Mouse (Mus musculus) large intestine, adult 2 months (tissue): ENCODE data around the gene Slc38a6. TPM values are rescaled to one million over a fixed set of nuclear protein-coding genes. Genes with fewer than 3 reads are reported as not detected.

Source experiments
- DNase-seq: peaks from one replicate; pipeline ENCODE4 v3.0.0-alpha.2; 2012; ENCODE audit warnings: low read depth, low spot score
- WGBS: fragments of 180-500 bp; shearing (Covaris S2); methylation state at CpG from one replicate; pipeline ENCODE4 v1.1.7; 2018; 5-methylcytosine and 5-hydroxymethylcytosine counted together
- polyA plus RNA-seq: library from polyadenylated mRNA; depleted of rRNA; stranded (reverse); fragments of >200 nt; gene quantifications from 2 replicates; pipeline ENCODE4 v1.2.3, GENCODE M21; 2012

The Slc38a6 gene
- polyA plus RNA-seq, 1 experiment, result 4.2 TPM

DNA sequence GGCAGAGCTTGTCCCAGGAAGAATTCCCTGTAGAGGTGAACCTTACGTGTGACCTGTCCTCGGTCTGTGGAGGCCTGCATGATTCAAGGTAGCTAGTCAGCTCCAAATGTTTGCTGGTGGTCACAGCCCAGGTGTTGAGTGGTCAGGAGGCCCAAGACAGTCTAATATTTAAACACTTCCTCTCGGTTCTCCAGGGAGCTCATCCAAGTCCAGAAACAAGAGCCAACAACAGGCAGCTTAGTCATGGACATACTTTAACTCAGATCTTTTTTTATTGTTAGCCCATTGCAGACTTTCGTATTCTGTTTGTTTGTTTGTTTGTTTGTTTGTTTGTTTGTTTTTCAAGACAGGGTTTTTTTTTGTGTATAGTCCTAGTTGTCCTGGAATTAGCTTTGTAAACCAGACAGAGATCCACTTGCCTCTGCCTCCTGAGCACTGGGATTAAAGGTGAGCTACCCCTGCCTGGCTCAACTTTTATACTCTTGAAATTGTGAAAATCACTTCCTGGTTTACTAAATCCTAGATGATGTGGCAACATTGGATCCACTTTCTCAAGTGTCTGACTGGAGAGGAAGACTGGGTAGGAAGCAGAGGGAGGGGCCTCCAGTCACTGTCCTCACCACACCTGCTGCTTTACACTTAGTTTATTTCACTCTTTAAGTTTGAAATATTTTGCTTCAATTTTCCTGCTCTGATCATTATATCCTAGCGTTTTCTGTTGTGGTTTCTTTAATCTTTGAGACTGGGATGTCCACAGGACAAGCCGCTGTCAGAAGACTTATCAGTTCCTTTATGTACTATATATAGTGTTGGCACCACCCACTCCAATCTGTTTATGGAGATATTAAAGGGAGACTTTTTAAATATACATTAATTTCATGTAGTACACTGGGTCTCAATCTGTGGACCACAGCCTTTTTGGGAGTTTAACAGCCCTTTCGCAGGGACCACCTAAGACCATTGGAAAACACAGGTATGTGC lies 31.4 kb downstream of the Slc38a6 start:
- no peak for DNase-seq
- 83% methylated on average over 7 of the region's 7 CpGs for WGBS

DNA sequence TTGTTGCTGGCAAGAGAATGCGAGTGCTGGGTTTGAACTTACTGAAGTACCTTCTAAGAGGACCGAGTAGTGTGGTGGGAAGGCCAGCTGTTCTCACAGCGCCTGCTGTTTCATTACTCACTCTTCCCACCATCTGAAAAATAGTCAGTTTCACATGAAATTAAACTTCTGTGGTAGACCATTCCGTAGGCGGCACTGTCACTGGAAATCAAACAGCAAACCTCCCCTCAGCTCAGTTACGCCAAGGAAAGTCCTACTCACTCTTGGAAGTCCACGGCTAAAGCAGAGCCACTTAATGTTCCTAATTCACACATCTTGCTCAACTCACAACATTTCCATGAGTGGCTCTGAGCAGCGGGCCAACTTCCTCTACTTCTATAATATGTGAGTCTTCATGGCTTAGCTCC lies 37.6 kb downstream of the Slc38a6 start:
- 81% methylated on average over 8 of the region's 8 CpGs for WGBS
- DNase-seq, result no peak

DNA sequence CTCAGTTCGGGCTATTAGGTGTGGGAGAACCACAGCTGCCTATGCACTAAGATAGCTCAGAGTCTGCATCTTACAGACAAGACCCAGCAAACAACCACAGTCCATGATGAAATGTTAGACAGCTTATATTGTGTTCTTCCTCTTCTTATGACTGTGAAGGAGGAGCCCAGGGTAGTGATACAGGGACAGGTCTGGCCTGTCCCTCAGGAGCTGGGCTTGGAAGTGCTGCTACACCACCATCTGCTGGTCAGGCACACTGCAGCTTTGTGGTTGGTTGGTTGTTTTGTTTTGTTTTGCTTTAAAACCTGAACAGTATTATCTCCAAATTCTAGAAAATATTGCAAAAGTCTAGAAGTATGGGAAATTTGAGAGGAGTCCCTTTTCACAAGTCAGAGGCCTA lies 38.2 kb downstream of the Slc38a6 start:
- DNase-seq, result no peak
- 90% methylated on average over 1 of the region's 1 CpGs for WGBS

DNA sequence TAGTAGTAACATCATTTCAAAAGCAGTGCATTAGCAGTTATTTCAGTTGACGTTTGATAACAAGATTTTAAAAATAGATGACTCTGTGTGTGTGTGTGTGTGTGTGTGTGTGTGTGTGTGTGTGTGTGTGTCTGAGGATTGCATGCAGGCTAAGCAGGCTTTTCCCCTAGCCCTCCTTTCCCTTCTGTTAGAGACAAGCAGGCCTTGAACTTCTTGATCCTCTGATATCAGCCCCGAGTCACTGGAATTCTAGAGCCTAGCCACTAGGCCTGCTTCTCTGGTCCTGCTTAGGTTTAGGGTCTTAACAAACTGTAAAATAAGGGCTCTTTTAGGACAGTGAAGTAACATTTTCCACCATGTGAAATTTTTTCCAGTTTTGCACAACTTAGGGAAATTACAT lies 38.6 kb downstream of the Slc38a6 start:
- DNase-seq, result no peak
- 64% methylated on average over 2 of the region's 2 CpGs for WGBS

DNA sequence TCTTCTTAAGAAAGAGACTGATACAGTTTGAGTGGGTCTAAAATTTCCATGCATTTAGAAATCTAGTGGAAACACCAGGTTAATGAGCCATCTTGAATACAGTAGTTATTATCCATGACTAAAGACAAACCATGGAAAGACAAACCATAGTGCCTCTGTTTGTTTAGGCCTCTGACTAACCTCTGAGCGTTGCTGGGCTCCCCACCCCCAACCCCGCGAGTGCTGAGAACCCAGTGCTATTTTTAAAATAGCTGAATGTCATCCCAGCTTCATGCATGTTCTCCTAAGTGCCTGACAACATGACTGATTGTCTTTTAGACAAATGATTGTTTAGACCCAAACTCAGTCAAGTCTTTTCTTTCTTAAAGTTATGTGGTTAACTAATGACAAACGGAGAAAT lies 39.0 kb downstream of the Slc38a6 start:
- no peak for DNase-seq
- WGBS, result 44% methylated on average over 4 of the region's 4 CpGs

DNA sequence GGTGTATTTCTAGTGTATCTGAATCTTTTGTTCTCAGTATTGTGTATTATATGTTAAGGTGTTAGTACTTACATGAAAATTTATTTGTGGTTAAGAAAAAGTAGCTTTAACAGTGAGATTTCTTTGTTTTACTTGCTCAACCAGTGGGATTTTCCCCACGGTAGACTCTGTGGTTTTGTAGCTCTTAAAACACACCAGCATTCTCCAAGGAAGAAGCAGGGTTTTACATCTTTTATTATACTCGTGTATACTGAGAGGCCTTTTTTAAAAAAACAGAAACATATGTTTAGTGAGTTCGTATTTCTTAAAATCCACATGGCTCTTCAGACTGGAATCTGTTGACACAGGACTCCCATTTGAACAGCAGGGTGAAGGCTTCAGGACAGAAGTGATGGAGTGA lies 40.8 kb downstream of the Slc38a6 start:
- 81% methylated on average over 3 of the region's 3 CpGs for WGBS
- no peak for DNase-seq

DNA sequence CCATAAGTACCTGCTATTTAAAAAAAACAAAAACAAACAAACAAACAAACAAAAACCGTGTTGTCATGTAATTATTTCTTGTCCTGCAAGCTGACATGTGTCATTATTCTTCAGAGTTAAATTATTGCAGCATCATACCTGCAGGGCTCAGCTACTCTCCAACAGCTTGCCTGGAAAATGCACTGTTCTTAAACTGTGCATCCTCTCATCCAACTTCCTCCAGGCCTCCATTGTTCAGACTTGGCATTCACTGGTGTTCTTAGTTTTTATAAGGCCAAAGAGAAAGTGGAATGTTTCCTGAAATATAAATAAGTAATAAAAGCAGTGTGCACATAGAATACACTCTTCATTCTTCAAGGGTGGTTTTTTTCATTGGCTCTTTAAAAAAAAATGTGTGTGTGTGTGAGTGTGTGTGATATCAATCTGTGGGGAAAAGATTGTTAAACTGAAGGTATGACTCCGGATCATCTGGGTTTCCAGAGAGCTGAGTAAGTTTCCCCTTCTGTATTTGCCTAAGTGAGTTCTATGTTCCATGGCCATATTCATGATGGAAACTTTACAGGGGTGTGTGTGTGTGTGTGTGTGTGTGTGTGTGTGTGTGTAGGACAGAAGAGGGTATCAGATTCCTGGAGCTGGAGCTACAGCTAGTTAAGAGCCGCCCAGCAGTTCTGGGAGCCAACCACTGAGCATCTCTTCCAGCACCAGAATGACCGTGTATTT lies 42.0 kb downstream of the Slc38a6 start:
- no peak for DNase-seq
- 59% methylated on average over 4 of the region's 4 CpGs for WGBS

DNA sequence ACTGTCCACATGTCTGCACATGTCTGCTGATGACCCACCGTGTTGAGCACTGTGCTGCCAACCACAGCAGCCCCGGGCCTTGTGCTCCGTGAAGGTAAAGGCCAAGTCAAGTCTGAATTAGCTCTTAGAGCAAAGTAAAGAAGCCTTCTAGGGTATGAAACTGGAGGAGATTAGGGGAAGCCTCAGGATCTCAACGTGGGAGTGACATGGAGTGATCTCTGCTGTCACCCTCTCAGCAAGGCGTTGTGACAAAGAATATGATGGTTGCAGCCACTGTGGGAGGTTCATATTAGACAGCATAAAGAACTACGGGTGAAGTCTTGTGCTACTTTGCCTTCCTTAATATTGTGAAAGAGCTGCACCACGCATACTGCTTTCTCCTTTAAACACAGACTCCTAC lies 43.7 kb downstream of the Slc38a6 start:
- 92% methylated on average over 7 of the region's 7 CpGs for WGBS
- DNase-seq, result no peak

DNA sequence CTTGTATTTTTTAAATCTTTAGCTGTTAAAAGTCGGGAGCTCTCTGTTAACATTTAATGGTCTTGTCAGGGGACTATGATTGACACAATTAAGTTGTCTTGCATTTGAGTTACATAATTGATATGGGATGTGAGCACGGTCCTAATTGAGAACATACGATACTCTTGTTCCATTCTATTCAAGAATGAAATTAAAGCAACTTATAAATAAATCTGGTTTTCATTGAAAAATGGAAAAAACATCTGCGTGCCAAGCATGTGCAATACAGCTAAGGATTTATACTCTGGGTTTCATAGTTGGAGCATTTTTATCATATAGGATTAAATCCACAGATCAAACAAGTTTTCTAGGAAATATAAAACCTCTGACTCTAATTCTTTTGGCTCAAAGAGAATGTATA lies 46.1 kb downstream of the Slc38a6 start:
- WGBS, result 85% methylated on average over 4 of the region's 4 CpGs
- no peak for DNase-seq

DNA sequence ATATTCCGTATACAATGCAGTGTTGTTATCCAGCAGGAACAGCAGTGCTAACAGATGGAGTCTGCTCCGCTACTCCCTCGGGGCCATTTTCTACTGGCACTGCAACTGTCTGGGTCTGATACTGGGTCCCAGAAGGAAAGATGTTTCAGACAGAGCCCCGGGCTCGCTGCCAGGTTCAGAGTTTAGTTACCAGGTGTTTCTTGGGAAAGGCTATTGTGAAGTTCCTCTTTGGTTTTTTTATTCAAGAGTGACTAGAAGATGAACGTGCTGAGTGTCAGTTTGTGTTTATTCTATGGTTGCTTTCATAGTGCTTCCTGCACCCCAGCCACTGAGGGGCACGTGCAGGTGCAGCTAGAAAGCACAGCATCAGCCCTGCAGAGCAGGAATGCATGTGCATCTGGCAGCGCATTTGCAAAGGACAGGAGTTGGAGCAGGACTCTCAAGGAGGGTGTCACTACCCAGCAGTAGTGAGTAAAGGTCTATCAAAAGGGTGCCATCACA lies 47.5 kb downstream of the Slc38a6 start:
- WGBS, result 51% methylated on average over 8 of the region's 8 CpGs
- no peak for DNase-seq

DNA sequence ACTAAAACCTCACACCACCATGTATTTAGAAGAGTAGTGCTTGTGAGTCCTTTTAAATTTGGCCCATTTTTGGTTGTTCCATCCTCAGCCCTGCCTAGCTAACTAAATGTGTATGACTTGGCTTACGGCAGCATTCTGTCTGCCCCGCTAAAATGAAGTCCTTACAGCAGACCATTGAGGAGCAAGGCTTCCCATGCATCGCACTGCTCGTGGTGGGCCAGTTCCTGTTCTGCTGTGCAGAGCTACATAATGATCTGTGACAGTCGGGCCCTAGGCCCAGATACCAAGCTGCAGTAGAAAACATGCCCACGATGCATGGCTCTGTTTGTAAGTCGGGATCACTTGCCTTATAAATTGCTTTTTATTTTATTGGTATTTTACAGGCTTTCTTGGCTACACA lies 50.5 kb downstream of the Slc38a6 start:
- no peak for DNase-seq
- WGBS, result 82% methylated on average over 7 of the region's 7 CpGs

DNA sequence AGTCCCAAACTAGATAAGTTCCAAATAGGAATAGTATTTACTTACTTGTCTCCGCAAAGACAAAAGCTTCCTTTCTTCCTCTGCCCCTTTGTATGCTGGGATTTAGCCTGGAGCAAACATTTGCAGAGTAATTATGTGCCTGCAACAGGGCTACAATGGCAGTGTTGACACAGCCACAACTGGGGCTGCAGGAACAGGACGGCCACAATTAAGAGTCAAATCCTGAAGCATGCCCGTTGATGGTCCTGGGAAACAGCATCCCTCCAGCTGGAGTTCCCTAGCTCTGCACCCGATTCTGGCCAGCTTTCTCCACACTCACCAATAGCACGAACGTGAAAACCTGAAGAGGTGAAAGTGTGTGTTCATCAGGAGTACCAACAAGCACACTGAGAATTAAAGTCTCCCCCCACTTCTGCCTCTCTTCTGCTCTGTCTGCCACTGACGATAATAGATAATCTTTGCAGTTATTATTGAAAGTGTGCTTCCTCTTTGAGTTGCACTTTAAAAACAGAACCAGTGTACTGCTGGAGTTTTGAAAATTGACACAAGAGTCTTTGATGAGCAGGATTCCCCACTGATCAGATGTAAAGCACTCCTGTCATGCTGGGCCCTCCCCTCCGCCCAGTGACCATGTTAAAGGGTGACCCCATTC lies 54.2 kb downstream of the Slc38a6 start:
- 30% methylated on average over 8 of the region's 8 CpGs for WGBS

DNA sequence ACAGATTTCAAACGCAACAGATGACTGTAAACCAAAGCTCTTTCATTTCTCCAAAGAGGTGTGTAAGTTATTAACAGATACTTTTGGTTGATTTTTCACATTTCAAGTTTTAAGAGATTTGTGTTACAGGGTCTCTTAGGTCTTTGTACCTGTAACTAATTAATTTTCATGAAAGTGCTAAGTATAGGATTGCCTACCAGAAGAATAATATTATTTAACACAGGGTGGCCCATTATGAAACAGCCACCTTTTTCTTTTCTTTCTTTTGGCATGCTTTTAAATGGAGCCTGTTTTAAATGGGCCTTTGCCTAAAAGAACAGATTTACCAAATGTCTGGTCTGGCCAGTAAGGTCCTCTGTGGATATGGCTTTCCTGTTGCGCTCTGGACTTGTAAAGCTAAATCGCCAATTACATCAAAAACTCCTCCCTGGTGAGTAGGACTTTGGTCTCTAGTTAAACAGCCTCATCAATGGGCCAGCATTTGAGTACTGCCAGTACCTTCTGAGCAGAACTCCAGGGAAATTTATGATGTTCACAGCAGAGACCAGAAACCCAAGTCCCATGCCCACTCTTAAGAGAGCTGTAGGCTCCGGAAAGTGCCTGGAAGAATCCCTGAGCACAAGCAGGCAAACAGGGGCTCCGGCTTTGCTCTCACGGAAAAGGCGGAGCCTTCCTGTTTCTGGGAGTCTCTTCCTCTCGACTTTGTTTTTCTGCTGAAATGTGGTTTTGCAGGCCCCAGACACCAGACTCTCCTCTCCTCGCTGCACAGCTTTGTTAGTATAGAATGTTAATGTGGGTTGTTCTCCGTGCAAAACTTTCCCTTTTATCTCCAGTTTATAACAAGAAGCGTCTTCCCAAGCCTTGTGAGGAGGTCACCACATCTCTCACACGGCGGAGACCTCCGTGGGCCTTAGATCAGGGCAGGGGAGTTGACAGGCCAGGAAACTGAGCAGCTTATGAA lies 55.4 kb downstream of the Slc38a6 start:
- WGBS, result 44% methylated on average over 14 of the region's 14 CpGs
- DNase-seq, result peak; percentile 29

More for the DNA sequence above, 54.2 kb downstream of the Slc38a6 start:
- DNase-seq, result no peak

DNA sequence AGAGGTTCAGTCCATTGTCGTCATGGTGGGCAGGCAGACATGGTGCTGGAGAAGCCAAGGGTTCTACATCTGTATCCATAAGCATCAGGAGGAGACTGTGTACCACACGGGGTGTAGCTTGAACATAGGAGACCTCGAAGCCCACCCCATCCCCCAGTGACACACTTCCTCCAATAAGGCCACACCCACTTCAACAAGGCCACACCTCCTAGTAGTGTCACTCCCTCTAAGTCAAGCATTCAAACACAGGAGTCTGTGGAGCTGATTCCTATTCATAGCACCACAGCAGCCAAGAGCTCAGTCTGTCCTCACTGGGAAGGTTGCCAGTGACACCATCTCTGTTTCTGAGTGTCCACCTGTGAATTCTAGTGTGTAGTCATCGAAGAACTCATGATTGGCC lies 57.7 kb downstream of the Slc38a6 start:
- 91% methylated on average over 4 of the region's 4 CpGs for WGBS
- DNase-seq, result no peak

DNA sequence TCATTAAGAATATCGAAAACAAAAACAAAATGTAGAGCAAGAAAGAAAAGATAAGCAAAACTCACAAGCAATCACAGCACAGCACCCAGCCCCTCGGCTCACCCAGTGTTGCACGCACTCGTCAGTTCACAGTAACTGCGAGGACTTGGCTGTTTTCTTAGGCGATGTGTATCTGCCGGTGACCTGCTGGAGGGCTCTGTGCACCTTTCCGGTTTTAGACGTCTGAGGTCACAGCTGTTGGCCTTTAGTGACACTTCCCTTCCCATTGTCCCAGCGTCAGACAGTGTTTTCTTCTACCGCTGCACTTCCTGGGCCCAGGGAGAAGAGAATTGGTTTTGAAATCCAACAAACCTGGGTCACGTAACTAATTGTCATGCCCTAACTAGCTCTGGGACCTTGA lies 58.6 kb downstream of the Slc38a6 start:
- WGBS, result 81% methylated on average over 12 of the region's 12 CpGs
- no peak for DNase-seq

DNA sequence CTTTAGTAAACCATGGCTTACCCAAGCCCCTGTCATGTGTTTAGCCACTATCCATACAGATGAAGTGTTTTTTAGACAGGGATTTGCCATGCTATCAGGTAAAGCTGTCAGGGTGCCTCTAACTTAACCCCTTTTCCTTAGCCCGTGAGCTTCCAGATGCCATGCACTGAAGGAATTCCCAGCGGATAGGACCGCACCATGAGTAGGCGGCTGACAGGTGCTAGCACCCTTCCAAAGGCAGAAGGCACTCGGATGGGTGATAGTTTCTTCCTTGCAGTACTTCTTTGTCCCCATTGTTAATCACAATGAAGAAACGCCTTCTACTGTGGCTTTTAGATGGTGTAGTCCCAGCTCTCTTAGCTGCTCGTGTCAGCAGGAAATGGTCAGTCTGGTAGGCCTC lies 60.6 kb downstream of the Slc38a6 start:
- no peak for DNase-seq
- 91% methylated on average over 7 of the region's 7 CpGs for WGBS

DNA sequence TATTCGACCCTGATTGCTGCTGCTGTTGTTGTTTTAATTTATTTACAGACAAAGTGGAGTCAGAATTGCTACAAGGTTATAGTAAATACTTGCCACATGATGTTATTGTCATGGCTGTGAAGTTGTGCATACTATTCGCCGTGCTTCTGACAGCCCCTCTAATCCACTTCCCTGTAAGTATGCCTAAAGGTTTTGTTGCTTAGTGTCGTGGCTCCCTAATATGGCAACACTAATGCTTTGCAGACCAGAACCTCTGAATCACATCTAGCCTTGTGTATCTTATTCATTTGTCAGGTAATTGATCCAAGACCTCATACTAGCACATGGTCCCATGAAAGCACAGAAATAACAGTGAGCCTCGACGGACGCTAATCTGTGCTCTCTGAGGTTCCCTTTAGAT lies 63.9 kb downstream of the Slc38a6 start:
- 82% methylated on average over 7 of the region's 7 CpGs for WGBS
- no peak for DNase-seq

DNA sequence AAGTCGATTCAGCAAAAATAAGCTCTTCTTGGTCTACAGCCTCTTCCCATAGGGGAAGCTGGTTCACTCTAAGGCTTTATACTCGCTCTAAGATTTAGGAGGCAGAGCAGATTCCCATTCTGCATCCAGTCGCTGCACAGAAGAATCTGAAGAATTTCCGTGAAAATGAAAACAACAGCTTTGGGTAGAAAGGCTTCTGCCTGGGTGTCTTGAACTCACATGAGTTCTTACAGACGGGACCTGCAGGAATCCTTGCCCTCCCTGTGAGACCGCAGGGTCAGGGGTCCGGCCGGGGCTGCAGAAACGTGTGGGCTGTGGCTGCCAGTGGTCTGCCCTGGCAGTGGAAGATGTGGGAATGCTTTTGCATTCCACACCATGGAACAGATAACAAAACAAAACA lies 64.4 kb downstream of the Slc38a6 start:
- DNase-seq, result no peak
- 69% methylated on average over 9 of the region's 9 CpGs for WGBS

DNA sequence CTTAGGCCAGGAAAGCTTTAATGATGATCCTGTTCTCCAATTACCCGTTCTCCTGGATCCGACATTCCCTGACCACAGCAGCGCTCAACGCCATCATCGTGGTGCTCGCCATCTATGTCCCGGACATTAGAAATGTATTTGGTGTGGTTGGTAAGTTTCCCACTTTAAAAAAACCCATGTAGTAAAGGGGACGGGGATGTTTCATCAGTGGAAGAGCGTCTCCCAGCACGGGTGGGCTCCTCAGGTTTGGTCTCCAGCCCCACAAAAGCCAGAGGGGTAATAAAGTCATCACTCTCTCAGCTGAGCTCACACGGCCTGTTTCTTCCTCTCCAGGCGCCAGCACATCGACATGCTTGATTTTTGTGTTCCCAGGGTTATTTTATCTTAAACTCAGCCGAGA lies 65.2 kb downstream of the Slc38a6 start:
- 73% methylated on average over 14 of the region's 14 CpGs for WGBS
- no peak for DNase-seq
